Mouse (Mus musculus) ES-Bruce4 (cell line): Measurements from ENCODE around the gene Fam173b. TPM values are rescaled to one million over a fixed set of nuclear protein-coding genes. Genes with fewer than 3 reads are reported as not detected.

Experiments used
- H3K27ac ChIP-seq: 2 replicates; pipeline ENCODE4 v1.5.1; 2012; ENCODE audit warnings: low read length, inconsistent platforms; ENCODE audit not compliant: insufficient read depth
- H3K27me3 ChIP-seq: 2 replicates; pipeline ENCODE4 v1.6.1; 2012; ENCODE audit warnings: mild to moderate bottlenecking, low read length, inconsistent platforms; ENCODE audit not compliant: control insufficient read depth, poor library complexity, insufficient read depth, severe bottlenecking
- H3K36me3 ChIP-seq: 2 replicates; pipeline ENCODE4 v1.6.1; 2012; ENCODE audit warnings: inconsistent platforms, mild to moderate bottlenecking, low read length, moderate library complexity; ENCODE audit not compliant: control insufficient read depth, poor library complexity, insufficient read depth, severe bottlenecking
- H3K4me1 ChIP-seq: one replicate; pipeline ENCODE4 v1.8.1; 2011; ENCODE audit warnings: low read length; ENCODE audit not compliant: control insufficient read depth, insufficient read depth
- H3K4me3 ChIP-seq: 2 replicates; pipeline ENCODE4 v1.5.1; 2011; ENCODE audit warnings: low read depth, mild to moderate bottlenecking, low read length
- H3K9ac ChIP-seq: 2 replicates; pipeline ENCODE4 v1.6.1; 2012; ENCODE audit warnings: low read depth, mild to moderate bottlenecking, inconsistent platforms; ENCODE audit not compliant: poor library complexity, severe bottlenecking
- H3K9me3 ChIP-seq: replicated peaks from 2 replicates; pipeline ENCODE4 v1.6.1; 2012; ENCODE audit warnings: mild to moderate bottlenecking, low read length, inconsistent platforms; ENCODE audit not compliant: control insufficient read depth, poor library complexity, insufficient read depth, severe bottlenecking
- CTCF ChIP-seq: IDR thresholded peaks from one replicate; pipeline ENCODE4 v1.8.1; 2011; ENCODE audit warnings: low read depth, low read length
- EP300 ChIP-seq: IDR thresholded peaks from 2 replicates; pipeline ENCODE4 v1.6.1; 2011; ENCODE audit warnings: low read depth, low read length; ENCODE audit not compliant: insufficient read depth
- POLR2A ChIP-seq: IDR thresholded peaks from one replicate; pipeline ENCODE4 v1.8.1; 2011; ENCODE audit warnings: low read length; ENCODE audit not compliant: insufficient read depth
- polyA plus RNA-seq: library from polyadenylated mRNA; stranded (reverse); fragments of >200 nt; gene quantifications from 2 replicates; pipeline ENCODE4 v1.2.4, GENCODE M21; 2011; ENCODE audit warnings: low read depth; ENCODE audit not compliant: missing spikeins, insufficient read depth, insufficient read length

Fam173b gene
- polyA plus RNA-seq, 1 experiment, result 6.5 TPM

DNA sequence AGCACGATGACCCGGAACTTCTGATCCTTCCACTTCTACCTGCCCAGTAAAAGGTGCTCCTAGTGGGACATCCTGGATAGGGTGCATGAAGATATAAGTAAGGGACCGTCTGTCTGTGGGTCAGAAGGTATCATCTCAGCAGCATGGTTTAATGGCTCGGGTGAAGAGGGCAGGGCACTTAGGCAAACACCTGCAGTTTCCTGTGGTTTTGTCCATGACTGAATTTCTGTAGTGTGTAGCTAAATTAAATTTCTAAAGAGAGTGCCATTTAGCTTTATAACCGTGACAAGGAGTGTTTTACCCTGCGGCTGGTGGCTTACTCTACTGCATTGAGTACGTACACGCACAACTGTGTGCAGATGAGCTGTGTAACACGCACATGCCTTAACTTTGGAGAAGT, 15.6 kb downstream of the Fam173b start:
- no peak overlapping the region for H3K4me3 ChIP-seq
- H3K27me3 ChIP-seq, result no peaks in the 10 kb centered on the region
- no peaks in the 10 kb centered on the region for H3K4me1 ChIP-seq
- H3K27ac ChIP-seq, result no peak overlapping the region
- H3K36me3 ChIP-seq, result no peaks in the 10 kb centered on the region
- H3K9ac ChIP-seq, result no peak overlapping the region
- TF ChIP-seq CTCF, result no peak
- H3K9me3 ChIP-seq, result no peaks in the 10 kb centered on the region

DNA sequence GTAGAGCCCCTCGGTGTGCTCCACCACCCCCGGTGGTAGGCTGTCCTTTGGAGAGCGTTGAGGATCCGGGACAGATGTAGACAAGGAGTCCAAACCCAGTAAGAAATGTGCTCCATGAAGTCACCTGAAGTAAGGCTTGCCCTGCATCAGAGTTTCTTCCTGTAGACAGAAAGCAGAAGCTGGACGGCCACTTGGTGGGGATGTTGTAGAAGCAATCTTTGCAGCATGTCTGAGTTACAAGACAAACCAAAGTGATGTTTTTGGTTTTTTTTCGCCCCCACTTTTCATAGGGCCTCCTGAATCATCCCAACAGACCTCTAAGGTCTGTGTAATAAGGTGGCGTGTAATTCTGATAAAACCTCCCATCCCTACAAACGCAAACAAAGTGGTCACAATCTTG, 17.9 kb downstream of the Fam173b start:
- no peaks in the 10 kb centered on the region for H3K27me3 ChIP-seq
- no peaks in the 10 kb centered on the region for H3K9me3 ChIP-seq
- H3K36me3 ChIP-seq, result no peaks in the 10 kb centered on the region
- H3K9ac ChIP-seq, result no peak overlapping the region
- TF ChIP-seq EP300, result no peak
- no peak for TF ChIP-seq POLR2A
- no peak for TF ChIP-seq CTCF
- no peak overlapping the region for H3K27ac ChIP-seq
- no peak overlapping the region for H3K4me3 ChIP-seq
- no peaks in the 10 kb centered on the region for H3K4me1 ChIP-seq

DNA sequence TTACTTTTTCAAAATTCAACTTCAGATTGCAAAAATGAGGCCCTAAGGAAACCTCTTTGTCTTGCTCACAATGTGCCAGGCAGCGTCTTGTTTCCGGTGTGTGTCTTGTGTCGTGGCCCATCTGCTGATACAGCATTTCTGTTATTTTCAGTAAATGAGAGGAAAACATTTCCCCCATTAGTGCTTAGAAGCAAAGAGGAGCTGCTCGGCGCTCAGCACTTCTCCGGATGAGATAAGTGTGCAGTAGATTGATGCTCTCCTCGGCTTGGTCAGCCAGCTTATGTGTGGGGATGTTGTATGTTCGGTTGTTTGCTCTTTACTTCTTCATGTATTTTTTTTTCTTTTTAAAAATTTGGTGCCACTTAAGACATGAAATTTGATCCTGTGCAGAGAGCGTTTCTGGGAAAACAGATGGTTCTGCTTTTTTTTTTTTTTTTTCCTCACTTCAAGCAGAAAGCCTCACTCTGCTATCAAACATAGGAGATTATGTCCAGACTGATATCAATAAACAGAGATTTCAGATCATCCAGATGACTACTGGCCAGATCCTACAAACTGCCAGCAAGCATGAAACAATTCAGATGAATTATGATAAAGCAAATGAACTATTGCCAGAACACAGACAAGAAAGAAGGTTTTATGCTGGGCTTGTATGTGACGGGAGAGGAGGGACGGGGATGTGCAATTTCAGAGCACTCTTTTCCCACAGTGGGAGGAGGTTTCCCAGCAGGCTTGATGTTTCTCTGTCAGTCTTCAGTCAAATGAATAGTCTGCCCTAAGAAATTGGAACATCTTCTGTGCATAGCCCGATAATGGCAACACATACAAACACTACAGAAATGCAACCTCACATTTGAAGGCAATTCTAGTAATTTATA, 25.9 kb downstream of the Fam173b start:
- Histone ChIP-seq H3K9ac (no peak overlapping the region), H3K27ac (no peak overlapping the region), H3K4me3 (no peak overlapping the region), H3K4me1 (no peaks in the 10 kb centered on the region), H3K27me3 (no peaks in the 10 kb centered on the region), H3K9me3 (no peaks in the 10 kb centered on the region), H3K36me3 (no peaks in the 10 kb centered on the region)
- no peak for TF ChIP-seq EP300
- TF ChIP-seq CTCF, result no peak
- no peak for TF ChIP-seq POLR2A

DNA sequence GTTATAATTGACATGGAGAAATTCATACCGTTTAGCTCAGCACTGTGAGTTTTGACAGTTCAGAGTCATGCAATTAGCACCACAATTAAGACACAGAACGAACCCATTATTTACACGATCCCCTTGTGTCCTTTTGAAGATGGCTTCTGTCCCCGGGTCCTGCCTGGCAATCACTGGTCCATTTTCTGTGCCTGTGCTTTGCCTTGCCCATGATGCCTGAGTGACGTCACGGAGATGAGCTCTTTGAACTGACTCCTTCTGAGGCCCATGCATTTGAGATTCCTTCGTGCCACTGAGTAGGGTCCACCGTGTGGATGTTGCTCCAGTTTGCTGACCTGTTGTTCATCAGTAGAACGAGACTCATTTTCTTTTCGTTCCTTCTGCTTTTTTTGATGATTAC, 26.5 kb downstream of the Fam173b start:
- Histone ChIP-seq H3K36me3 (no peaks in the 10 kb centered on the region), H3K27ac (no peak overlapping the region)

DNA sequence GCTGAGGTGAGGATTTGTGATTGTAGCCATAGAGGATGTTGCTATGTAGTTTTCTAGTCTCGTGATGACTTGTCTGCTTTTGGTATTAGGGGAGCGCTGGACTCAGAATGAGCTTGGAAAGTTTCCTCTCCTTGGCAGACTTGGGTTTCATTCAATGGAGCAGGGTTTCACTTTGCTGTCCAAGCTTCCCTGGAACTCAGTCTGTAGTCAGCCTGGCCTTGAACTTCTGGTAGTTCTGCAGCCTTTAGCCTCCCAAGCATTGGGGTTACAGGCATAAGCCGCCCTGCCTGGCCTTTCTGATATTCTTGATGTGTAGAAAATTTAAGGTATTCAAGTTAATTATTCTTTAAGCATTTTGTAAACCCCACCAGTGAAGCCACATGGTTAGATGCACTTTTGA, 27.9 kb downstream of the Fam173b start:
- Histone ChIP-seq H3K27ac (no peak overlapping the region), H3K4me1 (no peaks in the 10 kb centered on the region), H3K9ac (no peak overlapping the region), H3K4me3 (no peak overlapping the region), H3K9me3 (no peaks in the 10 kb centered on the region), H3K36me3 (no peaks in the 10 kb centered on the region), H3K27me3 (no peaks in the 10 kb centered on the region)
- TF ChIP-seq CTCF, result no peak
- no peak for TF ChIP-seq POLR2A
- no peak for TF ChIP-seq EP300

More for the DNA sequence above, 26.5 kb downstream of the Fam173b start:
- no peaks in the 10 kb centered on the region for H3K4me1 ChIP-seq
- H3K27me3 ChIP-seq, result no peaks in the 10 kb centered on the region
- no peak overlapping the region for H3K9ac ChIP-seq
- TF ChIP-seq EP300, result no peak
- TF ChIP-seq CTCF, result no peak
- TF ChIP-seq POLR2A, result no peak
- H3K9me3 ChIP-seq, result no peaks in the 10 kb centered on the region
- H3K4me3 ChIP-seq, result no peak overlapping the region

DNA sequence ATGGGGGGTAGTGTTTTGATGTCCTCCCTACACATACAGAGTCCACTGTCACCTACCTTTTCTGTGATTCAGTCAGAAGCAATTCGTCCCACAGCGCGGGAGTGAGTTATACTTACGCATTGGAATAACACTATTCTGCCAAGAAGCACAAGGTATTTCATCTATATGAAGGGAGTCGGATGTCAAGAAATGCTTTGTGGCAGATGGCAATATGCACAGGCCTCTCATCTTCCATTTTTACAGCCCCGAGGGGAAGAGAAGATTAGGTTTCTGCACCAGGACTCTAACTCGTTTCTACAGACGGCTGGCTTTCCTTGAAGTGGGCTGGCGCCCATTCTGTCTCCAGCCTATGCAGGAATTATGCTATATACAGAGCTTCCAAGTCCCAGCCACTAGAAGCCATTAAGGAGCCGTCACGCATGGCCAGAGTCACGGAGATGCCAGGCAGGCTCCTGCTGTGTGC, 29.8 kb downstream of the Fam173b start:
- no peak overlapping the region for H3K9ac ChIP-seq
- TF ChIP-seq EP300 (no peak), CTCF (no peak), POLR2A (no peak)
- no peaks in the 10 kb centered on the region for H3K4me1 ChIP-seq
- H3K27ac ChIP-seq, result no peak overlapping the region
- no peak overlapping the region for H3K4me3 ChIP-seq
- no peaks in the 10 kb centered on the region for H3K27me3 ChIP-seq
- no peaks in the 10 kb centered on the region for H3K9me3 ChIP-seq
- no peaks in the 10 kb centered on the region for H3K36me3 ChIP-seq
